Mouse (Mus musculus) midbrain, postnatal 0 days (tissue): ENCODE data around the gene Sox2. TPM values are rescaled to one million over a fixed set of nuclear protein-coding genes. Genes with fewer than 3 reads are reported as not detected.

Experiments used
- ATAC-seq: fragments of 200-750 bp; cut with Nextera tagmentation; 2 replicates; pipeline ENCODE4 v1.8.0; 2017; ENCODE audit warnings: moderate number of reproducible peaks, mild to moderate bottlenecking, moderate TSS enrichment, moderate library complexity; ENCODE audit not compliant: low FRiP score
- DNase-seq: peaks from one replicate; pipeline ENCODE4 v3.0.0-alpha.2; 2015; ENCODE audit warnings: low spot score
- H3K27ac ChIP-seq: fragments of 300-500 bp; sonication (generic); 2 replicates; pipeline ENCODE4 v1.5.1; 2014; ENCODE audit warnings: low read depth, mild to moderate bottlenecking, low read length, mixed read lengths
- H3K27me3 ChIP-seq: fragments of 300-500 bp; sonication (generic); 2 replicates; pipeline ENCODE4 v1.6.1; 2014; ENCODE audit warnings: low read length, control low read depth, mixed read lengths; ENCODE audit not compliant: insufficient read depth
- H3K36me3 ChIP-seq: fragments of 300-500 bp; sonication (generic); 2 replicates; pipeline ENCODE4 v1.6.1; 2014; ENCODE audit warnings: low read length, control low read depth, mixed read lengths; ENCODE audit not compliant: insufficient read depth
- H3K4me1 ChIP-seq: fragments of 300-500 bp; sonication (generic); 2 replicates; pipeline ENCODE4 v1.6.1; 2014; ENCODE audit warnings: mild to moderate bottlenecking, control low read depth, antibody characterized with exemption, low read length, mixed read lengths; ENCODE audit not compliant: insufficient read depth
- H3K4me2 ChIP-seq: fragments of 300-500 bp; sonication (generic); 2 replicates; pipeline ENCODE4 v1.6.1; 2014; ENCODE audit warnings: low read depth, mild to moderate bottlenecking, low read length, mixed read lengths; ENCODE audit not compliant: poor library complexity, severe bottlenecking
- H3K4me3 ChIP-seq: fragments of 300-500 bp; sonication (generic); 2 replicates; pipeline ENCODE4 v1.5.1; 2014; ENCODE audit warnings: low read depth, mild to moderate bottlenecking, low read length, moderate library complexity
- H3K9ac ChIP-seq: fragments of 300-500 bp; sonication (generic); replicated peaks from 2 replicates; pipeline ENCODE4 v1.6.1; 2014; ENCODE audit warnings: mild to moderate bottlenecking, low read length, moderate library complexity, mixed read lengths; ENCODE audit not compliant: poor library complexity, severe bottlenecking
- H3K9me3 ChIP-seq: fragments of 300-500 bp; sonication (generic); 2 replicates; pipeline ENCODE4 v1.6.1; 2016; ENCODE audit warnings: low read length, control low read depth
- CTCF ChIP-seq: IDR thresholded peaks from 2 replicates; pipeline ENCODE4 v1.5.1; 2016; ENCODE audit warnings: antibody characterized with exemption, mild to moderate bottlenecking
- WGBS: fragments of 180-500 bp; shearing (Covaris S2); extraction: QIAGEN DNeasy Blood & Tissue Kit; methylation state at CpG from one replicate; pipeline ENCODE4 v1.1.7; 2014; 5-methylcytosine and 5-hydroxymethylcytosine counted together
- polyA plus RNA-seq: library from polyadenylated mRNA; unstranded; fragments of >200 nt; fragmentation: Nextera tagmentation; extraction: Ambion mirVana; gene quantifications from 2 replicates; pipeline ENCODE4 v1.2.1, GENCODE M21; 2015
- total RNA-seq: library from RNA; depleted of rRNA; stranded (reverse); fragments of >200 nt; gene quantifications from 2 replicates; pipeline ENCODE4 v1.2.3, GENCODE M21; 2014

Sox2 gene
- total and polyA plus RNA-seq, 2 experiments from 2014 or later = 29.7 to 79.1 TPM

DNA sequence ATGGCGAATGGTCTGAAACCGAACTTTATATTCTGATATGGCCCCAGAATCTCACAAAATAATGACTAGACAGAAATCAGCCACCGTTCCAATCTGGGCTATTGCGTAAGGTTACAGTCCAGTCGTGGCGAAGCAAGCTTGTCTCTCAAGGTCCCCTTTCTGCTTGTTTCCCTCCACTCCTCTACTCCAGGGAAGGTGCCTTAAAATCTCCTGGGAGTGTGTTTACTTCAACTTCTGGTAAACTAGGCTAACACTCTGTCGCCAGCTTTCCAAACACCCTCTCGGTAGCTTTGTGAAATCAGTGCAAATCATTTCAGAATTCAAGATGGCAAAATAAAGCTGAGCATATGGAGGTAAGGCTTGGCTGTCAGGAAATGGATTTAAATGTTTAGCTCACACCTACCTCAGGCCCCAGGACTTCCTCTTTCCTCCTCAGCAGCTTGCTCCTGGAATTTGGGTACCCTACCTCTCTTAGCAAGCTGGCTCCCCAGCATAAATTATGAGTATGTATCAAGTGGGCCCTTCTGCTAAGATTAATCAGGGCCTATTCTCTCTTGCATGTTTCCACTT, 8.8 kb downstream of the Sox2 start:
- Histone ChIP-seq H3K36me3 (no peaks in the 10 kb centered on the region), H3K9ac (no peak overlapping the region), H3K9me3 (no peaks in the 10 kb centered on the region), H3K4me3 (no peak overlapping the region), H3K4me1 (0 out of 2 replicates have a peak, but pooled peaks cover 2% of the 10 kb centered on the region), H3K27me3 (peaks cover 29% of the 10 kb centered on the region), H3K4me2 (peak overlapping the region; percentile 12; the same call in 1 of the 2 replicates), H3K27ac (peak overlapping the region; percentile 43; the same call in 1 of the 2 replicates)
- TF ChIP-seq CTCF = no peak
- WGBS = 48% methylated on average over 8 of the region's 8 CpGs
- no peak for DNase-seq
- ATAC-seq = no peak

DNA sequence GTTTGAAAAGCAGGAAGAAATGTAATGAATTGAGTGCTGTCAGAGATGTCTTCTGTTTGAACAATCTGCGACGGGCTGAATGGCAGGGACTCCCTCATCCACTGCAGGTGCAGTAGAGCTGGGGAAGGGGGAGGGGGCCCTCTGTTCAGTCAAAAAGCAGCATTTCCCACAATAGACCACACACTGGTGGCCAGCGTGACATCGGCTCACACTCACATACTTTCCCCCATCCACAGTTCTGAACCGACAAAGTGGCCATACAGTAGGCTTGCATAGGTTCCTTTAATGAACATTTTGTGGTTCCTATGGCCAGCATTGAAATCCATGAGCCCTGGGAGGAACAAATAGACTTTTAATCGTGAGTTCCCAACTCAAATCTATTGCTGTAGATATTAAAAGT, 9.7 kb downstream of the Sox2 start:
- Histone ChIP-seq H3K4me2 (0 out of 2 replicates have a peak overlapping the region, but pooled peaks have one; percentile 52), H3K27ac (peak overlapping the region; percentile 69), H3K36me3 (no peaks in the 10 kb centered on the region), H3K27me3 (peaks cover 30% of the 10 kb centered on the region), H3K4me1 (0 out of 2 replicates have a peak, but pooled peaks cover 3% of the 10 kb centered on the region), H3K4me3 (no peak overlapping the region), H3K9me3 (no peaks in the 10 kb centered on the region), H3K9ac (no peak overlapping the region)
- TF ChIP-seq CTCF = no peak
- DNase-seq (no peak), ATAC-seq (no peak)
- 38% methylated on average over 6 of the region's 6 CpGs for WGBS

DNA sequence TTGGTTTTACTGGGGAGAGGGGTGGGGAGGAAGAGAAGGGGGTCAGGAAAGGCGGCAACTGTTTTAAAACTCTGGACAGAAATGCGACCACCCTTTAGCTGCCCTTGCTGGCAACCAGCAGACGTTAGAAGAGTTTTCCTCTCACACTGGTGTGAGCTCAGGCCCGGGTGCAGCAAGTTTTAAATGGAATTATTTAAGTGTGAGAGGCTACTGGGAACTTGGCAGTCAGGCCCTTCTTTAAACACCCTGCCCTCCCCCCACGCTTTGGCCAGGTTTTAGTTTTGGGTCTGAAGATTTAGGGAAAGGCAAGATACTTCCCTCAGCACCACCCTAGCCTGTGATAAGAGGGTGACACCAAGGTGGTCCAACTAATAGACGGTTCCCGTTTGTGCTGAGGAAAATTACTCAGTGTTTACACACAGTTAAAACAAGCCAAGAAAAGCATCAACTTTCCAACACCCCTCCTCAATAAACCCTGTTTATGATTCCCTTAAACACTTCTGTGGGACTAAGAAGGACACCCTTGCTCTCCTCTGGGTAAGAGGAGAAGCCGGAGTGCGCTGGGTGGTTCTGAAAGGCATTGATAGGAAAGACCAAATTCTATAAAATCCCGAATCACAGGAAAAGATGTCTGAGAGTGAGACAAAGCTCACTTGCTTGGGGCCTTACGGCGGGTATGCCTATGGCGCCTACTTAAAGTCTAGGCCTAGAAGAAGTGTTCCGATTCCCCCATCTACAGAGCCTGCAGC, 10.5 kb downstream of the Sox2 start:
- WGBS = 25% methylated on average over 14 of the region's 14 CpGs
- peak overlapping the region; percentile 52; the same call in 1 of the 2 replicates for H3K4me2 ChIP-seq
- H3K27me3 ChIP-seq = peaks cover 38% of the 10 kb centered on the region
- 0 out of 2 replicates have a peak, but pooled peaks cover 3% of the 10 kb centered on the region for H3K4me1 ChIP-seq
- DNase-seq (no peak), ATAC-seq (no peak)
- no peaks in the 10 kb centered on the region for H3K36me3 ChIP-seq
- no peak overlapping the region for H3K4me3 ChIP-seq
- no peak overlapping the region for H3K9ac ChIP-seq
- H3K9me3 ChIP-seq = no peaks in the 10 kb centered on the region
- peak overlapping the region; percentile 73 for H3K27ac ChIP-seq
- TF ChIP-seq CTCF = no peak

DNA sequence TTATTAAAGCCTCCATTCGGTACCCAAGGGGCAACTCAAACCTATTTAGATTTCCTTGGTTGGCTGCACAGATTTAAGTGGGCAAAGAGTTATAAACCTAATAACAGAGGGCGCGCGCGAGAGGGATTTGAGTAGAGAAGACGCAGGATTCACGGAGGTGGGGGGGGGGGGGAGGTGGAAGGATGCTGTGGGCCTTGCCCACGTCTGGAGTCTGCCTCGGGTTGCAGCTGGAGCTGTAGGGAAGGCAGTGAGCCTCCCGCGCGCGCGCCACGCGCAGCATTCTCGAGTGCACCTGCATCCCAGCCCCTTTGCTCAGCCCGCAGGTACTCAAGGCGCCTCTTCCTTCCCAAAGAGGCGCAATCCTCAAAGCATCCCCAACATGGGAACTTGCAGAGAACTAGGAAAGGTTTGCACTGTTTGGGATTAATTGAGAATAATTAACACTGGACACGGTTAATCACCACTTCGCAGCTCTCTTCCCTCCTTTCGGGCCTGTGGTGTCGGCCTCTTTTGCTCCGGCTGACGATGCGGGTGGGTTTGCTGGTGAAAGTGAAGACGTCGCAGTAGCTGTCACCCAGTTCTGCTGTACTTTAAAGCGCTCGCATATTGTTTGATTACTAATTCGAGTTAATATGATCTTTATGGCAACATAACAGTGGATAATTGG, 11.3 kb downstream of the Sox2 start:
- 0 out of 2 replicates have a peak overlapping the region, but pooled peaks have one; percentile 11 for H3K4me3 ChIP-seq
- no peak for DNase-seq
- no peak overlapping the region for H3K9ac ChIP-seq
- H3K9me3 ChIP-seq = no peaks in the 10 kb centered on the region
- H3K4me2 ChIP-seq = peak overlapping the region; percentile 52
- WGBS = 5% methylated on average over 32 of the region's 32 CpGs
- peak overlapping the region; percentile 73 for H3K27ac ChIP-seq
- ATAC-seq = no peak
- 0 out of 2 replicates have a peak, but pooled peaks cover 3% of the 10 kb centered on the region for H3K4me1 ChIP-seq
- no peak for TF ChIP-seq CTCF
- H3K36me3 ChIP-seq = no peaks in the 10 kb centered on the region
- peaks cover 40% of the 10 kb centered on the region for H3K27me3 ChIP-seq

DNA sequence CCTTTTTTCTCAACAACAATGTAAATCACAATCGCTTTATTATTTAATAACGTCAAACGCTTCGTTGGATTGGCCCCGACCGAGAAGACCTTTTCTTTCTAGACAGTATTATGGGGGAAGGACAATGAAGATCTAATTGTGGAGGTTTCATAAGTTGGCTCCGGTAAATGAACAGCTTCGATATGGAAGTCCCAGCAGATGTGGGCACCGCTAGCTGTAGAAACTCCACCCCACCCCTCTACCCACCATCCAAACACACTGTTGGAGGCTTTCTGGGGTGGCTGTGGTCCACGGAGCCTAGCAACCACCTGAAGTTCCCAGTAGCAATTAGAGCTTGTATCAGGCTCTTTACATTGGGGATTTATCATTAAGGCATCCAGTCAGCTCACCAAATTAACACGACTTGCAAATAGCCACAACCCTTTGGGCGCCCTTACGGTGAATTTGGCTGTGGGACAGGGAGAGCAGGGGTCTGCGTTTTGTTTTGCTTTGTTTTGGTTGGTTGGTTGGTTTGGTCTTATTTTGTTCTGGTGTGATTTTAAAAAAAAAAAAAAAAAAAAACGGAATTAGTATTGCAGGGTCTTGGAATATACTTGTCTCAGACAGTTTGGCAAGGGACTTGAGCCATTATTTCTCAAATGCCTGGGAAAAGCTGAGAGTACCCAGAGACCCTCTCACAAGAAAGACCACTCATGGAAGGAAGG, 12.0 kb downstream of the Sox2 start:
- Histone ChIP-seq H3K27me3 (peaks cover 46% of the 10 kb centered on the region), H3K4me2 (peak overlapping the region; percentile 52), H3K36me3 (no peaks in the 10 kb centered on the region), H3K27ac (peak overlapping the region; percentile 73), H3K4me1 (0 out of 2 replicates have a peak, but pooled peaks cover 3% of the 10 kb centered on the region), H3K9ac (no peak overlapping the region), H3K9me3 (no peaks in the 10 kb centered on the region), H3K4me3 (no peak overlapping the region)
- ATAC-seq (no peak), DNase-seq (no peak)
- no peak for TF ChIP-seq CTCF
- 9% methylated on average over 15 of the region's 15 CpGs for WGBS
